Comparison of ENCODE assay signal across 8 mouse cellular contexts in genomic region chr16:17911052-17911595, GRCm38 (mm10). TPM values are rescaled to one million over a fixed set of nuclear protein-coding genes. Genes with fewer than 3 reads are reported as not detected.
DNase-seq lines count a peak whose midpoint lies in the region; ATAC-seq lines count a peak whose summit lies in the region.

Gene Ess2, minus strand, starts transcription at chr16:17911348.

- peak; percentile 99 for DNase-seq in adipocyte (ENCODE audit: low spot score)
- DNase-seq in embryo, embryonic 10 days (ENCODE audit: low spot score): peak; percentile 97
- DNase-seq in gastrocnemius, postnatal 10 days: peak; percentile 77
- DNase-seq in induced T-regulatory cell, adult 2 months (ENCODE audit: low read depth): peak; percentile 98
- peak; percentile 92 to 94 for DNase-seq in left cerebral cortex, adult 9 months (ENCODE audit: low spot score in 2 of 2)
- DNase-seq in right cerebral cortex, postnatal 14 days: peak; percentile 83
- peak; percentile 82 to 90 for DNase-seq in urinary bladder, postnatal 36 days (ENCODE audit: low spot score in 2 of 2)

- ATAC-seq in megakaryocyte progenitor cell, adult 5-6 weeks (replicated peaks; ENCODE audit: poor library complexity): peak; percentile 98

RNA-seq across cellular contexts. Expression of gene Ess2, which starts in this region (rescaled TPM):
- total RNA-seq in gastrocnemius, postnatal 10 days (2021): 10 to 100 TPM; 11.0 to 13.8 TPM
- total RNA-seq in megakaryocyte progenitor cell, adult 5-6 weeks (2015): 8.4 and 12.0 TPM in 2 replicates
- 22.5 and 23.8 TPM in 2 replicates for total RNA-seq in megakaryocyte progenitor cell, adult 5-6 weeks (2017)

Comparison
In these comparisons a context has a peak if more than half of its experiments do, and no peak if none do; other contexts are left out.
1. Peak in every context shown above with its lines: DNase-seq and ATAC-seq.